Mouse (Mus musculus) lung, embryonic 14.5 days (tissue): ENCODE measurements around the gene Sar1a. TPM values are rescaled to one million over a fixed set of nuclear protein-coding genes. Genes with fewer than 3 reads are reported as not detected.
A peak's percentile ranks its signal among the peaks of the same experiment; 100 is the strongest.

Source experiments
- ATAC-seq: fragments of 200-750 bp; cut with Nextera tagmentation; 2 replicates; pipeline ENCODE4 v1.8.0; 2017; ENCODE audit warnings: mild to moderate bottlenecking, moderate TSS enrichment, moderate library complexity; ENCODE audit not compliant: insufficient read depth
- DNase-seq: peaks from one replicate; pipeline ENCODE4 v3.0.0-alpha.2; 2015
- H3K27ac ChIP-seq: fragments of 300-500 bp; sonication (generic); 2 replicates; pipeline ENCODE4 v1.5.1; 2014; ENCODE audit warnings: low read depth, mild to moderate bottlenecking, moderate library complexity
- H3K27me3 ChIP-seq: fragments of 300-500 bp; sonication (generic); 2 replicates; pipeline ENCODE4 v1.6.1; 2014; ENCODE audit warnings: low read length, control low read depth; ENCODE audit not compliant: insufficient read depth
- H3K36me3 ChIP-seq: fragments of 300-500 bp; sonication (generic); 2 replicates; pipeline ENCODE4 v1.6.1; 2014; ENCODE audit warnings: control low read depth; ENCODE audit not compliant: insufficient read depth
- H3K4me1 ChIP-seq: fragments of 300-500 bp; sonication (generic); 2 replicates; pipeline ENCODE4 v1.6.1; 2014; ENCODE audit warnings: antibody characterized with exemption, control low read depth; ENCODE audit not compliant: insufficient read depth
- H3K4me2 ChIP-seq: fragments of 300-500 bp; sonication (generic); 2 replicates; pipeline ENCODE4 v1.6.1; 2014; ENCODE audit warnings: mild to moderate bottlenecking
- H3K4me3 ChIP-seq: fragments of 300-500 bp; sonication (generic); 2 replicates; pipeline ENCODE4 v1.5.1; 2014; ENCODE audit warnings: low read depth, low read length
- H3K9ac ChIP-seq: fragments of 300-500 bp; sonication (generic); 2 replicates; pipeline ENCODE4 v1.6.1; 2014
- H3K9me3 ChIP-seq: fragments of 300-500 bp; sonication (generic); 2 replicates; pipeline ENCODE4 v1.6.1; 2016; ENCODE audit warnings: low read depth, low read length, control low read depth
- CTCF ChIP-seq: IDR thresholded peaks from 2 replicates; pipeline ENCODE4 v1.5.1; 2016; ENCODE audit warnings: antibody characterized with exemption, low read depth
- WGBS: fragments of 180-500 bp; shearing (Covaris S2); extraction: QIAGEN DNeasy Blood & Tissue Kit; methylation state at CpG from one replicate; pipeline ENCODE4 v1.1.7; 2014; 5-methylcytosine and 5-hydroxymethylcytosine counted together
- polyA plus RNA-seq: library from polyadenylated mRNA; unstranded; fragments of >200 nt; fragmentation: Nextera tagmentation; extraction: Ambion mirVana; gene quantifications from 2 replicates; pipeline ENCODE4 v1.2.1, GENCODE M21; 2014

Sar1a gene
- polyA plus RNA-seq, 1 experiment from 2014 or later: 265 TPM

- Histone ChIP-seq H3K9me3 (no peaks in the 10 kb centered on the region), H3K9ac (no peak overlapping the region), H3K4me1 (no peaks in the 10 kb centered on the region), H3K27ac (no peak overlapping the region), H3K27me3 (no peaks in the 10 kb centered on the region), H3K4me2 (no peak overlapping the region), H3K4me3 (no peak overlapping the region), H3K36me3 (peaks cover 71% of the 10 kb centered on the region)
- 58% methylated on average over 10 of the region's 10 CpGs for WGBS
- no peak for TF ChIP-seq CTCF
- DNase-seq: peak; percentile 59
- ATAC-seq: no peak
Observed at GRCm38 (mm10) chr10:61662391-61662988, 17.6 kb upstream of the Sar1a start.

- H3K27me3 ChIP-seq: no peaks in the 10 kb centered on the region
- no peak overlapping the region for H3K9ac ChIP-seq
- DNase-seq (no peak), ATAC-seq (no peak)
- peaks cover 83% of the 10 kb centered on the region for H3K36me3 ChIP-seq
- no peak overlapping the region for H3K27ac ChIP-seq
- no peak for TF ChIP-seq CTCF
- 90% methylated on average over 10 of the region's 10 CpGs for WGBS
- H3K4me3 ChIP-seq: no peak overlapping the region
- H3K4me2 ChIP-seq: no peak overlapping the region
- no peaks in the 10 kb centered on the region for H3K9me3 ChIP-seq
- H3K4me1 ChIP-seq: no peaks in the 10 kb centered on the region
Observed at GRCm38 (mm10) chr10:61665111-61665510, 15.0 kb upstream of the Sar1a start.

- Histone ChIP-seq H3K4me2 (no peak overlapping the region), H3K9me3 (no peaks in the 10 kb centered on the region), H3K9ac (no peak overlapping the region), H3K36me3 (peaks cover 84% of the 10 kb centered on the region), H3K27me3 (no peaks in the 10 kb centered on the region), H3K4me3 (no peak overlapping the region), H3K27ac (no peak overlapping the region), H3K4me1 (no peaks in the 10 kb centered on the region)
- ATAC-seq (no peak), DNase-seq (no peak)
- WGBS: 85% methylated on average over 3 of the region's 3 CpGs
- TF ChIP-seq CTCF: no peak
Observed at GRCm38 (mm10) chr10:61665651-61666050, 14.4 kb upstream of the Sar1a start.

GRCm38 (mm10) chr10:61669289-61669688 lies 10.8 kb upstream of the Sar1a start:
- no peak for TF ChIP-seq CTCF
- 71% methylated on average over 7 of the region's 7 CpGs for WGBS
- no peak for DNase-seq

GRCm38 (mm10) chr10:61669896-61670295 lies 10.2 kb upstream of the Sar1a start:
- no peak overlapping the region for H3K9ac ChIP-seq
- no peak overlapping the region for H3K4me2 ChIP-seq
- H3K27ac ChIP-seq: no peak overlapping the region
- H3K36me3 ChIP-seq: peaks cover 83% of the 10 kb centered on the region
- no peaks in the 10 kb centered on the region for H3K27me3 ChIP-seq
- H3K9me3 ChIP-seq: no peaks in the 10 kb centered on the region
- no peak overlapping the region for H3K4me3 ChIP-seq
- TF ChIP-seq CTCF: no peak
- no peak for ATAC-seq
- no peak for DNase-seq
- no peaks in the 10 kb centered on the region for H3K4me1 ChIP-seq

More at GRCm38 (mm10) chr10:61669289-61669688, 10.8 kb upstream of the Sar1a start:
- Histone ChIP-seq H3K9ac (no peak overlapping the region), H3K4me1 (no peaks in the 10 kb centered on the region), H3K27ac (no peak overlapping the region), H3K9me3 (no peaks in the 10 kb centered on the region), H3K27me3 (no peaks in the 10 kb centered on the region), H3K36me3 (peaks cover 83% of the 10 kb centered on the region), H3K4me2 (no peak overlapping the region), H3K4me3 (no peak overlapping the region)
- no peak for ATAC-seq

- ATAC-seq (no peak), DNase-seq (no peak)
- Histone ChIP-seq H3K4me3 (no peak overlapping the region), H3K27me3 (no peaks in the 10 kb centered on the region), H3K27ac (no peak overlapping the region), H3K36me3 (peaks cover 79% of the 10 kb centered on the region), H3K9me3 (no peaks in the 10 kb centered on the region), H3K4me1 (no peaks in the 10 kb centered on the region), H3K9ac (no peak overlapping the region), H3K4me2 (no peak overlapping the region)
- WGBS: 95% methylated on average over 3 of the region's 3 CpGs
- peak; percentile 14; the same call in 1 of the 2 replicates for TF ChIP-seq CTCF
Observed at GRCm38 (mm10) chr10:61670758-61671157, 9.3 kb upstream of the Sar1a start.

GRCm38 (mm10) chr10:61675935-61676334 lies 4.2 kb upstream of the Sar1a start:
- 78% methylated on average over 3 of the region's 3 CpGs for WGBS
- H3K4me3 ChIP-seq: no peak overlapping the region
- DNase-seq: no peak
- H3K9me3 ChIP-seq: no peaks in the 10 kb centered on the region
- no peak overlapping the region for H3K4me2 ChIP-seq
- no peak overlapping the region for H3K27ac ChIP-seq
- no peak overlapping the region for H3K9ac ChIP-seq
- ATAC-seq: no peak
- H3K36me3 ChIP-seq: peaks cover 41% of the 10 kb centered on the region
- TF ChIP-seq CTCF: no peak
- H3K4me1 ChIP-seq: no peaks in the 10 kb centered on the region
- H3K27me3 ChIP-seq: no peaks in the 10 kb centered on the region
